Mouse (Mus musculus): ENCODE results near the gene Dop1b.

GRCm38 (mm10) chr16:93742903-93743302 lies 31.2 kb downstream of the Dop1b start:
- TF ChIP-seq CTCF (IDR thresholded peaks at IDR 0.05; ENCODE audit: low read depth, low read length) (no peak), POLR2A (IDR thresholded peaks at IDR 0.05; ENCODE audit: insufficient read depth, low read length) (no peak)

Measured in ES-Bruce4 (cell line).